Mouse (Mus musculus): Measurements from ENCODE around the gene Tbrg1. TPM values are rescaled to one million over a fixed set of nuclear protein-coding genes. Genes with fewer than 3 reads are reported as not detected.

Gene Tbrg1
- polyA plus RNA-seq, 2 experiments = 23.1 to 47.0 TPM

GRCm38 (mm10) chr9:37636335-37636734, 20.8 kb downstream of the Tbrg1 start:
- WGBS (ENCODE audit: insufficient replicate concordance) = 10% methylated on average over 7 of the region's 7 CpGs
- no peak for ATAC-seq (ENCODE audit: insufficient read depth)
- H3K4me3 ChIP-seq (ENCODE audit: insufficient read depth in 1 of 2, low read depth in 2 of 2, low read length in 2 of 2) = no peak overlapping the region
- H3K4me2 ChIP-seq (ENCODE audit: low read depth) = no peak overlapping the region
- DNase-seq (ENCODE audit: low read depth in 3 of 3, low spot score in 3 of 3) = no peak
- no peaks in the 10 kb centered on the region for H3K27me3 ChIP-seq (ENCODE audit: control insufficient read depth, insufficient read depth, low read length)
- H3K4me1 ChIP-seq (replicated peaks; ENCODE audit: control insufficient read depth in 2 of 2, insufficient read depth in 2 of 2, low read length in 1 of 2) = no peaks in the 10 kb centered on the region
- H3K27ac ChIP-seq = no peak overlapping the region
- no peaks in the 10 kb centered on the region for H3K36me3 ChIP-seq (replicated peaks; ENCODE audit: control insufficient read depth, insufficient read depth, low read depth)
- H3K9ac ChIP-seq (replicated peaks) = no peak overlapping the region
- TF ChIP-seq EP300 (IDR thresholded peaks at IDR 0.05; ENCODE audit: low read depth) = no peak
- peak; percentile 78 for TF ChIP-seq CTCF (IDR thresholded peaks at IDR 0.05; ENCODE audit: low read depth)
- H3K9me3 ChIP-seq (ENCODE audit: control insufficient read depth, low read length) = no peaks in the 10 kb centered on the region

- WGBS (ENCODE audit: insufficient replicate concordance) = 86% methylated on average over 3 of the region's 3 CpGs
These were observed 22.8 kb downstream of the Tbrg1 start for GRCm38 (mm10) chr9:37634269-37634668.

GRCm38 (mm10) chr9:37632305-37632704, 24.8 kb downstream of the Tbrg1 start:
- H3K4me1 ChIP-seq (replicated peaks; ENCODE audit: control insufficient read depth in 2 of 2, insufficient read depth in 2 of 2, low read length in 1 of 2) = no peaks in the 10 kb centered on the region
- ATAC-seq (ENCODE audit: insufficient read depth) = no peak
- no peak for DNase-seq (ENCODE audit: low read depth in 3 of 3, low spot score in 3 of 3)
- H3K4me2 ChIP-seq (ENCODE audit: low read depth) = no peak overlapping the region
- WGBS (ENCODE audit: insufficient replicate concordance) = 77% methylated on average over 2 of the region's 2 CpGs
- H3K36me3 ChIP-seq (replicated peaks; ENCODE audit: control insufficient read depth, insufficient read depth, low read depth) = no peaks in the 10 kb centered on the region
- no peak overlapping the region for H3K9ac ChIP-seq (replicated peaks)
- no peaks in the 10 kb centered on the region for H3K27me3 ChIP-seq (ENCODE audit: control insufficient read depth, insufficient read depth, low read length)
- H3K27ac ChIP-seq = no peak overlapping the region
- TF ChIP-seq CTCF (IDR thresholded peaks at IDR 0.05; ENCODE audit: low read depth) (no peak), EP300 (IDR thresholded peaks at IDR 0.05; ENCODE audit: low read depth) (no peak)
- H3K4me3 ChIP-seq (ENCODE audit: insufficient read depth in 1 of 2, low read depth in 2 of 2, low read length in 2 of 2) = no peak overlapping the region
- H3K9me3 ChIP-seq (ENCODE audit: control insufficient read depth, low read length) = no peaks in the 10 kb centered on the region

More at GRCm38 (mm10) chr9:37634269-37634668, 22.8 kb downstream of the Tbrg1 start:
- H3K4me2 ChIP-seq (ENCODE audit: low read depth) = no peak overlapping the region
- H3K4me3 ChIP-seq (ENCODE audit: insufficient read depth in 1 of 2, low read depth in 2 of 2, low read length in 2 of 2) = no peak overlapping the region
- H3K9me3 ChIP-seq (ENCODE audit: control insufficient read depth, low read length) = no peaks in the 10 kb centered on the region
- no peaks in the 10 kb centered on the region for H3K27me3 ChIP-seq (ENCODE audit: control insufficient read depth, insufficient read depth, low read length)
- no peak overlapping the region for H3K27ac ChIP-seq
- TF ChIP-seq CTCF (IDR thresholded peaks at IDR 0.05; ENCODE audit: low read depth) (no peak), EP300 (IDR thresholded peaks at IDR 0.05; ENCODE audit: low read depth) (no peak)
- ATAC-seq (ENCODE audit: insufficient read depth) (no peak), DNase-seq (ENCODE audit: low read depth in 3 of 3, low spot score in 3 of 3) (no peak)
- H3K36me3 ChIP-seq (replicated peaks; ENCODE audit: control insufficient read depth, insufficient read depth, low read depth) = no peaks in the 10 kb centered on the region
- H3K9ac ChIP-seq (replicated peaks) = no peak overlapping the region
- no peaks in the 10 kb centered on the region for H3K4me1 ChIP-seq (replicated peaks; ENCODE audit: control insufficient read depth in 2 of 2, insufficient read depth in 2 of 2, low read length in 1 of 2)

- Histone ChIP-seq H3K9ac (replicated peaks) (no peak overlapping the region), H3K27ac (no peak overlapping the region), H3K36me3 (replicated peaks; ENCODE audit: control insufficient read depth, insufficient read depth, low read depth) (no peaks in the 10 kb centered on the region), H3K27me3 (ENCODE audit: control insufficient read depth, insufficient read depth, low read length) (no peaks in the 10 kb centered on the region), H3K4me2 (ENCODE audit: low read depth) (no peak overlapping the region), H3K4me3 (ENCODE audit: insufficient read depth in 1 of 2, low read depth in 2 of 2, low read length in 2 of 2) (no peak overlapping the region), H3K9me3 (ENCODE audit: control insufficient read depth, low read length) (no peaks in the 10 kb centered on the region), H3K4me1 (replicated peaks; ENCODE audit: control insufficient read depth in 2 of 2, insufficient read depth in 2 of 2, low read length in 1 of 2) (no peaks in the 10 kb centered on the region)
- no peak for DNase-seq (ENCODE audit: low read depth in 3 of 3, low spot score in 3 of 3)
- no peak for ATAC-seq (ENCODE audit: insufficient read depth)
- WGBS (ENCODE audit: insufficient replicate concordance) = 47% methylated on average over 2 of the region's 2 CpGs
- no peak for TF ChIP-seq EP300 (IDR thresholded peaks at IDR 0.05; ENCODE audit: low read depth)
- no peak for TF ChIP-seq CTCF (IDR thresholded peaks at IDR 0.05; ENCODE audit: low read depth)
These were observed 27.2 kb downstream of the Tbrg1 start for GRCm38 (mm10) chr9:37629941-37630340.

GRCm38 (mm10) chr9:37628581-37628980, 28.5 kb downstream of the Tbrg1 start:
- Histone ChIP-seq H3K27me3 (ENCODE audit: control insufficient read depth, insufficient read depth, low read length) (no peaks in the 10 kb centered on the region), H3K36me3 (replicated peaks; ENCODE audit: control insufficient read depth, insufficient read depth, low read depth) (no peaks in the 10 kb centered on the region), H3K4me2 (ENCODE audit: low read depth) (no peak overlapping the region), H3K4me1 (replicated peaks; ENCODE audit: control insufficient read depth in 2 of 2, insufficient read depth in 2 of 2, low read length in 1 of 2) (no peaks in the 10 kb centered on the region), H3K27ac (no peak overlapping the region), H3K9me3 (ENCODE audit: control insufficient read depth, low read length) (no peaks in the 10 kb centered on the region), H3K9ac (replicated peaks) (no peak overlapping the region), H3K4me3 (ENCODE audit: insufficient read depth in 1 of 2, low read depth in 2 of 2, low read length in 2 of 2) (no peak overlapping the region)
- DNase-seq (ENCODE audit: low read depth in 3 of 3, low spot score in 3 of 3) (no peak), ATAC-seq (ENCODE audit: insufficient read depth) (no peak)
- TF ChIP-seq CTCF (IDR thresholded peaks at IDR 0.05; ENCODE audit: low read depth) (no peak), EP300 (IDR thresholded peaks at IDR 0.05; ENCODE audit: low read depth) (no peak)
- 62% methylated on average over 4 of the region's 4 CpGs for WGBS (ENCODE audit: insufficient replicate concordance)
